Mouse (Mus musculus): ENCODE data around the gene Tbx6.

Gene Tbx6

GRCm38 (mm10) chr7:126779983-126780970 lies 1.0 kb upstream of the Tbx6 start:
- peak; percentile 45; the same call in 1 of the 2 replicates for TF ChIP-seq GATA4 (IDR thresholded peaks at IDR 0.05; ENCODE audit: insufficient replicate concordance, low read length)

- TF ChIP-seq GATA4 (IDR thresholded peaks at IDR 0.05; ENCODE audit: insufficient replicate concordance, low read length) = no peak
Observed at GRCm38 (mm10) chr7:126781661-126782370, 533 bp downstream of the Tbx6 start.

- TF ChIP-seq GATA4 (IDR thresholded peaks at IDR 0.05; ENCODE audit: insufficient replicate concordance, low read length) = no peak
Observed at GRCm38 (mm10) chr7:126782693-126783092, 1.4 kb downstream of the Tbx6 start.

- no peak for TF ChIP-seq GATA4 (IDR thresholded peaks at IDR 0.05; ENCODE audit: insufficient replicate concordance, low read length)
Observed at GRCm38 (mm10) chr7:126784469-126784868, 3.2 kb downstream of the Tbx6 start.

GRCm38 (mm10) chr7:126785056-126785455 lies 3.8 kb downstream of the Tbx6 start:
- no peak for TF ChIP-seq GATA4 (IDR thresholded peaks at IDR 0.05; ENCODE audit: insufficient replicate concordance, low read length)

GRCm38 (mm10) chr7:126786142-126786541 lies 4.9 kb downstream of the Tbx6 start:
- TF ChIP-seq GATA4 (IDR thresholded peaks at IDR 0.05; ENCODE audit: insufficient replicate concordance, low read length) = no peak

GRCm38 (mm10) chr7:126789141-126789540 lies 7.9 kb downstream of the Tbx6 start:
- no peak for TF ChIP-seq GATA4 (IDR thresholded peaks at IDR 0.05; ENCODE audit: insufficient replicate concordance, low read length)

GRCm38 (mm10) chr7:126791851-126792720 lies 10.8 kb downstream of the Tbx6 start, which contains the start of gene Ppp4c:
Gene Ppp4c, minus strand, starts transcription at chr7:126792496.
- TF ChIP-seq GATA4 (IDR thresholded peaks at IDR 0.05; ENCODE audit: insufficient replicate concordance, low read length) = no peak; the same call in 1 of the 2 replicates

GRCm38 (mm10) chr7:126792721-126793443 lies 11.6 kb downstream of the Tbx6 start:
- TF ChIP-seq GATA4 (IDR thresholded peaks at IDR 0.05; ENCODE audit: insufficient replicate concordance, low read length) = no peak

GRCm38 (mm10) chr7:126793456-126794270 lies 12.4 kb downstream of the Tbx6 start:
- no peak for TF ChIP-seq GATA4 (IDR thresholded peaks at IDR 0.05; ENCODE audit: insufficient replicate concordance, low read length)

- TF ChIP-seq GATA4 (IDR thresholded peaks at IDR 0.05; ENCODE audit: insufficient replicate concordance, low read length) = no peak
Observed at GRCm38 (mm10) chr7:126794271-126794605, 13.0 kb downstream of the Tbx6 start.

GRCm38 (mm10) chr7:126795387-126796317 lies 14.4 kb downstream of the Tbx6 start:
- no peak for TF ChIP-seq GATA4 (IDR thresholded peaks at IDR 0.05; ENCODE audit: insufficient replicate concordance, low read length)

All from liver, adult (tissue).